Mouse (Mus musculus) left cerebral cortex, adult 18-20 months (tissue): ENCODE results near the gene Itga3. TPM values are rescaled to one million over a fixed set of nuclear protein-coding genes. Genes with fewer than 3 reads are reported as not detected.
"Not testable (repeated sequence)": the region's sequence is repeated elsewhere in the genome, so short reads cannot be mapped to it uniquely, and the experiment has no call there.

Source experiments
- DNase-seq, 2 experiments: peaks; one replicate each; pipeline ENCODE4 v3.0.0; 2021 to 2022; ENCODE audit warnings: low spot score in 2 of 2, mixed read lengths in 1 of 2
- total RNA-seq, 2 experiments: library from RNA; stranded (reverse); gene quantifications; 2 replicates each; pipeline ENCODE4 v1.2.3; 2021

Itga3 gene
- total RNA-seq, 2 experiments from 2014 or later, result 17.2 to 19.3 TPM

- peak; percentile 55 to 73 for DNase-seq
Measured at GRCm38 (mm10) chr11:95034902-95035301, 41.7 kb downstream of the Itga3 start.

GRCm38 (mm10) chr11:95033617-95034016 lies 43.0 kb downstream of the Itga3 start:
- DNase-seq, result no peak

- DNase-seq, result no peak
Measured at GRCm38 (mm10) chr11:95032945-95033344, 43.7 kb downstream of the Itga3 start.

- DNase-seq, result no peak
Measured at GRCm38 (mm10) chr11:95027850-95028470, 48.6 kb downstream of the Itga3 start.

- DNase-seq, result no peak
Measured at GRCm38 (mm10) chr11:95026849-95027248, 49.8 kb downstream of the Itga3 start.

GRCm38 (mm10) chr11:95026090-95026542 lies 50.5 kb downstream of the Itga3 start:
- DNase-seq, result no peak

GRCm38 (mm10) chr11:95025227-95026012 lies 51.2 kb downstream of the Itga3 start:
- no peak for DNase-seq

GRCm38 (mm10) chr11:95024439-95025184 lies 52.0 kb downstream of the Itga3 start:
- peak in 1 of 2 experiments; percentile 55 for DNase-seq

- DNase-seq, result no peak
Measured at GRCm38 (mm10) chr11:95023481-95023880, 53.1 kb downstream of the Itga3 start.

GRCm38 (mm10) chr11:95022237-95022992 lies 54.2 kb downstream of the Itga3 start:
- DNase-seq, result no peak

GRCm38 (mm10) chr11:95015484-95015883 lies 61.1 kb downstream of the Itga3 start:
- no peak for DNase-seq

GRCm38 (mm10) chr11:95012487-95012886 lies 64.1 kb downstream of the Itga3 start:
- no peak for DNase-seq

GRCm38 (mm10) chr11:95012075-95012474 lies 64.5 kb downstream of the Itga3 start:
- no peak for DNase-seq

- DNase-seq, result no peak
Measured at GRCm38 (mm10) chr11:95011416-95011815, 65.2 kb downstream of the Itga3 start.

GRCm38 (mm10) chr11:95010841-95011403 lies 65.7 kb downstream of the Itga3 start:
- DNase-seq, result not testable (repeated sequence)

GRCm38 (mm10) chr11:95010141-95010739 lies 66.4 kb downstream of the Itga3 start:
- DNase-seq, result peak in 1 of 2 experiments; percentile 47

- peak in 1 of 2 experiments; percentile 40 for DNase-seq
Measured at GRCm38 (mm10) chr11:95009629-95010014, 67.0 kb downstream of the Itga3 start, which contains the start of gene Samd14. Gene Samd14 (plus strand): TSS chr11:95009879.

- DNase-seq, result no peak
Measured at GRCm38 (mm10) chr11:95008661-95009628, 67.7 kb downstream of the Itga3 start.

GRCm38 (mm10) chr11:95007418-95007817 lies 69.2 kb downstream of the Itga3 start:
- DNase-seq, result no peak
